19 mouse cellular contexts compared by ENCODE assay signal in genomic region chr7:65456031-65456430, GRCm38 (mm10).
DNase-seq lines count a peak whose midpoint lies in the region; ATAC-seq and TF ChIP-seq lines count a peak whose summit lies in the region.
"Had no signal": no experiment of that assay in that cellular context is flagged by ENCODE, and none has a peak within 500 bp of the region (broad histone marks: within the 10 kb centered on the region; RNA-seq: fewer than 3 reads in every experiment).

No protein-coding gene starts in this region.

- no peak overlapping the region for H3K9ac ChIP-seq in kidney, embryonic 15.5 days
- H3K9ac ChIP-seq: forebrain, embryonic 15.5 days; liver, embryonic 13.5 days had no signal

- no peak overlapping the region for H3K4me3 ChIP-seq in kidney, embryonic 15.5 days (replicated peaks)
- H3K4me3 ChIP-seq: forebrain, embryonic 15.5 days; liver, embryonic 13.5 days; megakaryocyte, embryonic 14.5 days had no signal

- H3K4me2 ChIP-seq in kidney, embryonic 15.5 days = no peak overlapping the region
- H3K4me2 ChIP-seq: forebrain, embryonic 15.5 days; liver, embryonic 13.5 days had no signal

- H3K4me1 ChIP-seq in kidney, embryonic 15.5 days = no peaks in the 10 kb centered on the region
- H3K4me1 ChIP-seq: liver, embryonic 13.5 days; megakaryocyte, embryonic 14.5 days had no signal

- DNase-seq in heart, adult 11 months = peak; percentile 90
- no peak for DNase-seq in heart, postnatal 14 days
- no peak for DNase-seq in kidney, postnatal 25 days
- peak; percentile 35 for DNase-seq in brain, embryonic 14.5 days (ENCODE audit: low read depth)
- peak; percentile 47 for DNase-seq in lung, postnatal 14 days
- DNase-seq in spleen, postnatal 14 days (ENCODE audit: low spot score in 2 of 2) = no peak
- DNase-seq: cerebellum, adult 8-10 months; gastrocnemius, postnatal 14 days; kidney, postnatal 4 days; layer of hippocampus, postnatal 36 days; liver, embryonic 13.5 days; right cerebral cortex, postnatal 14 days; thymus, adult 2 months had no signal

- intact Hi-C loops in heart, postnatal 14 days (cut with DNase I) = loop anchor here (5.0 kb wide), 1 partner anchor 186 kb away; the partner anchor contains the start of gene Tarsl2

- no peak for TF ChIP-seq CTCF in brain, embryonic 14.5 days (IDR thresholded peaks at IDR 0.05; ENCODE audit: borderline replicate concordance, extremely low read depth, insufficient read depth, insufficient read length)

- no peaks in the 10 kb centered on the region for H3K27me3 ChIP-seq in kidney, embryonic 15.5 days
- H3K27me3 ChIP-seq: forebrain, embryonic 15.5 days; liver, embryonic 13.5 days had no signal

- H3K27ac ChIP-seq in kidney, embryonic 15.5 days = 0 out of 2 replicates have a peak overlapping the region, but pooled peaks have one; percentile 32
- H3K27ac ChIP-seq: forebrain, embryonic 15.5 days; liver, embryonic 13.5 days had no signal

- 42% methylated on average over 2 of the region's 2 CpGs for WGBS in kidney, embryonic 15.5 days

- no peak for TF ChIP-seq POLR2A in brain, embryonic 14.5 days (IDR thresholded peaks at IDR 0.05; ENCODE audit: borderline replicate concordance, extremely low read depth, insufficient read depth, insufficient read length, poor library complexity, severe bottlenecking)

- H3K9me3 ChIP-seq in kidney, embryonic 15.5 days (replicated peaks) = no peaks in the 10 kb centered on the region
- H3K9me3 ChIP-seq: forebrain, embryonic 15.5 days; liver, embryonic 13.5 days had no signal

- no peak for ATAC-seq in kidney, embryonic 15.5 days (replicated peaks; ENCODE audit: low FRiP score)
- no peak for ATAC-seq in megakaryocyte, adult 5-6 weeks (ENCODE audit: poor library complexity, severe bottlenecking)
- ATAC-seq: forebrain, embryonic 15.5 days; inflammation-experienced regulatory T-cells, adult 6 months; midbrain, embryonic 16.5 days had no signal

- H3K36me3 ChIP-seq in kidney, embryonic 15.5 days = no peaks in the 10 kb centered on the region
- H3K36me3 ChIP-seq: forebrain, embryonic 15.5 days; liver, embryonic 13.5 days had no signal

Comparison
In these comparisons a context has a peak if more than half of its experiments do, and no peak if none do; other contexts are left out.
1. DNase-seq: peak in heart, adult 11 months (single experiment), brain, embryonic 14.5 days (single experiment) and lung, postnatal 14 days (single experiment); none in heart, postnatal 14 days (0 of 2), kidney, postnatal 25 days (0 of 2) and spleen, postnatal 14 days (0 of 2).